Mouse (Mus musculus) forebrain, embryonic 16.5 days (tissue): Measurements from ENCODE around the gene Rbl1. TPM values are rescaled to one million over a fixed set of nuclear protein-coding genes. Genes with fewer than 3 reads are reported as not detected.
"Not testable (repeated sequence)": the region's sequence is repeated elsewhere in the genome, so short reads cannot be mapped to it uniquely, and the experiment has no call there.

Experiments used
- ATAC-seq: fragments of 200-750 bp; cut with Nextera tagmentation; 2 replicates; pipeline ENCODE4 v1.8.0; 2017; ENCODE audit warnings: mild to moderate bottlenecking, moderate library complexity
- H3K27ac ChIP-seq: fragments of 300-500 bp; sonication (generic); 2 replicates; pipeline ENCODE4 v1.5.1; 2014; ENCODE audit warnings: low read length, control low read depth
- H3K27me3 ChIP-seq: fragments of 300-500 bp; sonication (generic); replicated peaks from 2 replicates; pipeline ENCODE4 v1.6.1; 2014; ENCODE audit warnings: low read length; ENCODE audit not compliant: control insufficient read depth, insufficient read depth
- H3K36me3 ChIP-seq: fragments of 300-500 bp; sonication (generic); 2 replicates; pipeline ENCODE4 v1.6.1; 2014; ENCODE audit not compliant: control insufficient read depth, insufficient read depth
- H3K4me1 ChIP-seq: fragments of 300-500 bp; sonication (generic); replicated peaks from 2 replicates; pipeline ENCODE4 v1.6.1; 2014; ENCODE audit warnings: low read length; ENCODE audit not compliant: control insufficient read depth, insufficient read depth
- H3K4me2 ChIP-seq: fragments of 300-500 bp; sonication (generic); 2 replicates; pipeline ENCODE4 v1.6.1; 2014; ENCODE audit warnings: mild to moderate bottlenecking, low read length, control low read depth
- H3K4me3 ChIP-seq: fragments of 300-500 bp; sonication (generic); replicated peaks from 2 replicates; pipeline ENCODE4 v1.5.1; 2014; ENCODE audit warnings: mild to moderate bottlenecking, low read length, control low read depth
- H3K9ac ChIP-seq: fragments of 300-500 bp; sonication (generic); replicated peaks from 2 replicates; pipeline ENCODE4 v1.6.1; 2014; ENCODE audit warnings: low read depth, low read length, control low read depth
- H3K9me3 ChIP-seq: fragments of 300-500 bp; sonication (generic); 2 replicates; pipeline ENCODE4 v1.6.1; 2016; ENCODE audit warnings: low read length; ENCODE audit not compliant: control insufficient read depth
- WGBS: fragments of 180-500 bp; shearing (Covaris S2); extraction: QIAGEN DNeasy Blood & Tissue Kit; methylation state at CpG from one replicate; pipeline ENCODE4 v1.1.7; 2014; 5-methylcytosine and 5-hydroxymethylcytosine counted together
- polyA plus RNA-seq: library from polyadenylated mRNA; unstranded; fragments of >200 nt; fragmentation: Nextera tagmentation; extraction: Ambion mirVana; gene quantifications from 2 replicates; pipeline ENCODE4 v1.2.1, GENCODE M21; 2015

The Rbl1 gene
- polyA plus RNA-seq, 1 experiment from 2014 or later = 11.1 TPM

DNA sequence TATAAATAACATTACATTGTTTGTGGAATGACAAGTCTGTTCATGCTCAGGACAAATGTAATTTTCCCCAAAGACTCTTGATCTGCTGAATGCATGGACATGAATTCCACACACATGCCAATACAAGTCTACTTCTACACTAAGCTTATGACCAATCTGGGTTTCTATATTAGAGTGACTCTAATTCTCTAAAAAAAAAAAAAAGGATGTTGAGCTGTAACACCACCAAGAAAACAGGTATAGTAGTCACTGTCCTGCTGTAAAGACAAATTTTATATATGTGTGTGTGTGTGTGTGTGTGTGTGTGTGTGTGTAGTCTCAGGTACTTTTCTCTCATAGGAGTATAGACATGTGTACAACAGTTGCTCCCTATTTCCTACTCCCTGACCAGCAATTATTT, 1.3 kb downstream of the Rbl1 start:
- Histone ChIP-seq H3K9ac (no peak overlapping the region), H3K36me3 (peaks cover 3% of the 10 kb centered on the region), H3K9me3 (no peaks in the 10 kb centered on the region), H3K27me3 (no peaks in the 10 kb centered on the region), H3K4me1 (peaks cover 7% of the 10 kb centered on the region), H3K4me3 (peak overlapping the region; percentile 8; the same call in 1 of the 2 replicates), H3K27ac (no peak overlapping the region), H3K4me2 (peak overlapping the region; percentile 68)
- no peak for ATAC-seq

DNA sequence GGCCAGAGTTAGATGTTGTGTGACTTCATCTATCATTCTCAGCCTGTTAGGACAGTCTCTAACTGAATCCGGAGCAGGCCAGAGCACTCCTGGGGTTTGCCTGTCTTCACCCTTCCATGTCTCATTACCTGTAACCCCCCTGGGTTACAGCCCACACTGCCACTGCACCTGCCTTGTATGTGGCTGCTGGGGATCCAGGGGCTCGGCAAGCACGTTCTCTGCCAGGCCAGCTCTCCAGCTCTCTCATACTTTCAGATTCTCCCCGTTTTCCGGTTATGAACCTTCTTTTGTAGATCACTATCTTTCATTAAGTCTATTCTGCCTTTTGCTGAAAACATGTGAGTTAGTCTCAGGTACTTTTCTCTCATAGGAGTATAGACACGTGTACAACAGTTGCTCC, 2.0 kb downstream of the Rbl1 start:
- Histone ChIP-seq H3K4me3 (no peak overlapping the region), H3K9ac (no peak overlapping the region), H3K9me3 (no peaks in the 10 kb centered on the region), H3K36me3 (peaks cover 3% of the 10 kb centered on the region), H3K4me1 (peaks cover 7% of the 10 kb centered on the region), H3K27ac (no peak overlapping the region), H3K4me2 (no peak overlapping the region), H3K27me3 (no peaks in the 10 kb centered on the region)
- 71% methylated on average over 6 of the region's 6 CpGs for WGBS
- no peak for ATAC-seq

DNA sequence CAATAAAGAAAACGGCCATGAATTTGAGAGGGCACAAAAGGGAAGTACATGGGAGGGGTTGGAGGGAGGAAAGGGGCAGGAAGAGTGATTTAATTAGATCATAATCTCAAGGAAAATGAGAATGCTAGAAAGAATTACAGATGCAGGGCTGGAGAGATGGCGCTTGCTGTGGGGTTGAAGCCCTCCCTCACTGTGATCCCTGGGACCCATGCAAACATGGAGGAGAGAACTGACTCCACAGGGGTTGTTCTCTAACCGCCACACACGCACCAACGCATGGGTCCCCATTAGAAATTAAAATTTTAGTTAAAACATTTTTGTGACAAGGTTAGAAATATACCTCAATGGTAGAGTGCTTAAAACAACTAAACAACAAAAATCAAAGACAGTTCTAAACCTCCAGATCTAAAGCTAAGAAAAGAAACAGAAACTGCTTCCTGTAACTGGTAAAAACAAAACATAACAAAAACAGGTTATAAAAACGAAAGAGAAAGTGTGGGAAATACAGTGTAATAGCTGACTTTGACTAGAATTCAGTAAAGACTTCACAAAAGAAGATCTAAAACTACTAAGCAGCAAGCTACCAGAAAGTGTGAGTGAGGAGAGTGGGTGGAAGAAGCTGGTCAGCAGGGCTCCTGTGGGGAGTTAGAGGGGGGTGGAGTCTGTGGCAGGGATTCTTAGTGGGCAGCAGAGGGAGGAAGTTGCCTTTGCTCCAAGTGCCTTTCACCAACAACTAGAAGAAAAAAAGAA, 3.1 kb downstream of the Rbl1 start:
- Histone ChIP-seq H3K9ac (no peak overlapping the region), H3K4me1 (peaks cover 7% of the 10 kb centered on the region), H3K27me3 (no peaks in the 10 kb centered on the region), H3K27ac (no peak overlapping the region), H3K36me3 (peaks cover 3% of the 10 kb centered on the region), H3K9me3 (no peaks in the 10 kb centered on the region), H3K4me3 (no peak overlapping the region), H3K4me2 (no peak overlapping the region)
- ATAC-seq = no peak
- WGBS = 78% methylated on average over 6 of the region's 6 CpGs

DNA sequence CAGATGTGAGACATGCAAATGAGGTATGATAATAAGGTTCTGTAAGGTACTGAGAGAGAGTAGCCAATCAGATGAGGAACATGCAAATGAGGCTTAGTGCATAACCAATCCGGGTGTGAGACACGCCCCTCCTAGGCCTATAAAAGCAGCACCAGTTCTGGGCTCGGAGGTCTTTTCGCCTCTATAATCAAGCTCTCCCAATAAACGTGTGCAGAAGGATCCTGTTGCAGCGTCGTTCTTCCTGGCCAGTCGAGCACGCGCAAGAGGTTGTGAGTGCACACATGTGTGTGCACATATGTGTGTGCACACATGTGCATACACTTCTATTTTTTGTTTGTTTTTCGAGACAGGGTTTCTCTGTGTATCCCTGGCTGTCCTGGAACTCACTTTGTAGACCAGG, 5.9 kb downstream of the Rbl1 start:
- H3K27me3 ChIP-seq, ATAC-seq, H3K4me2 ChIP-seq, H3K27ac ChIP-seq, H3K9me3 ChIP-seq, H3K4me3 ChIP-seq, H3K4me1 ChIP-seq, H3K9ac ChIP-seq: not testable (repeated sequence)
- WGBS = 93% methylated on average over 11 of the region's 11 CpGs
- peaks cover 17% of the 10 kb centered on the region for H3K36me3 ChIP-seq

DNA sequence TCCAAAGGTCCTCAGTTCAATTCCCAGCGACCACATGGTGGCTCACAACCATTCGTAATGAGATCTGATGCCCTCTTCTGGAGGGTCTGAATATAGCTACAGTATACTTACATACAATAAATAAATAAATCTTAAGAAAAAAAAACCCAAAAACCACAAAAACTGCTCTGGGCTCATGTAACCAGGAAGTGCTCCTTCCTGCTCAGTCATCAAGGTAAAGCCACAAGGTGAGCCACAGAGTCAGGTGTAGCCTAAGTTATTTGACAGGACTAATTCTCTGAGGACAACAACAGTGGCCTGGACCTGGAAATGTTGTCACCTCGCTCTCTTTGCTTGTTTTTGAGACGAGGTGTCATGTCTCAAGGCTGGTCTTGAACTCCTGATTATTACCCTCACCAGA, 13.7 kb downstream of the Rbl1 start:
- H3K36me3 ChIP-seq = peaks cover 36% of the 10 kb centered on the region
- 95% methylated on average over 4 of the region's 4 CpGs for WGBS
- no peak overlapping the region for H3K4me3 ChIP-seq
- H3K27me3 ChIP-seq = no peaks in the 10 kb centered on the region
- H3K9ac ChIP-seq = no peak overlapping the region
- ATAC-seq = no peak
- H3K4me1 ChIP-seq = no peaks in the 10 kb centered on the region
- H3K27ac ChIP-seq = no peak overlapping the region
- no peaks in the 10 kb centered on the region for H3K9me3 ChIP-seq
- H3K4me2 ChIP-seq = no peak overlapping the region

DNA sequence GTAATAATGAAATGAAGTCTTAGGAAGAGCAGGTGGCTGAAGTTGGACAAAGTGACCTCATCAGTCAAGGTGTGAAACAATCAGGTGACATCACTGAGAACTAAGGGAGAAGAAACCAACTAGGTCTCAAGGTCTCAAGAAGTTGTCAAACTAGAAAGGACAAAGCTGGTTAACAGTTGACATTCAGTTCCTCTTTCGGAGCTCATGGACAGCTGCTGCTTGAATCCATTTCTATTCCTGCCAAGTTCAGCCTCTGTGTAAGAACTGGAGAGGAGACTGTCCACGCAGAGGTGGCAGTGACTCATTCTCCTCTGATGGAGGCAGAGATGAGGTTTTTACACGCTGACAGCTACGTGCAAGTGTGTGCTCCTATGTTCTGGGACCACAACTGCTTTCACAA, 17.1 kb downstream of the Rbl1 start:
- H3K27ac ChIP-seq = no peak overlapping the region
- no peak overlapping the region for H3K4me2 ChIP-seq
- H3K36me3 ChIP-seq = peaks cover 15% of the 10 kb centered on the region
- ATAC-seq = no peak
- 88% methylated on average over 4 of the region's 4 CpGs for WGBS
- H3K9me3 ChIP-seq = no peaks in the 10 kb centered on the region
- no peak overlapping the region for H3K9ac ChIP-seq
- no peak overlapping the region for H3K4me3 ChIP-seq
- H3K27me3 ChIP-seq = no peaks in the 10 kb centered on the region
- no peaks in the 10 kb centered on the region for H3K4me1 ChIP-seq

DNA sequence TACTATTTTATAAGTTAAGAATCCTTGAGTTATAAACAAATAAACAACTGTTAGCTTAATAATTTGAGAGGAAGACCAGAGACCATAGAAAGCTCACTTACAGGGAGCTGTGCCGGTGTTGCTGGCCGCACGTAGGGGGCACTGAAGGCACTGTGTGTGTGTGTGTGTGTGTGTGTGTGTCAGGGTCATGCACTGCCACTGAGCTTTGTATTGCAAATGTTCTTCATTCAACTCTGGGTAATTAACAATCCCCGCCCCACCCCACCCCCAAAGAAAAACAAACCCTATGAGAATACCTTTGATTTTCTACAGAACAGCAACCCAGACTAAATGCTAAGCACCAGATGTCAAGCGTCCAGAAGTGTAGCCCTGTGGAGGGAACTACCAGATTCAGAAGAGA, 17.8 kb downstream of the Rbl1 start:
- ATAC-seq = no peak
- no peak overlapping the region for H3K9ac ChIP-seq
- no peaks in the 10 kb centered on the region for H3K4me1 ChIP-seq
- no peaks in the 10 kb centered on the region for H3K9me3 ChIP-seq
- no peak overlapping the region for H3K4me2 ChIP-seq
- WGBS = 29% methylated on average over 5 of the region's 5 CpGs
- H3K36me3 ChIP-seq = peaks cover 13% of the 10 kb centered on the region; the same call in 1 of the 2 replicates
- no peak overlapping the region for H3K4me3 ChIP-seq
- no peak overlapping the region for H3K27ac ChIP-seq
- no peaks in the 10 kb centered on the region for H3K27me3 ChIP-seq

DNA sequence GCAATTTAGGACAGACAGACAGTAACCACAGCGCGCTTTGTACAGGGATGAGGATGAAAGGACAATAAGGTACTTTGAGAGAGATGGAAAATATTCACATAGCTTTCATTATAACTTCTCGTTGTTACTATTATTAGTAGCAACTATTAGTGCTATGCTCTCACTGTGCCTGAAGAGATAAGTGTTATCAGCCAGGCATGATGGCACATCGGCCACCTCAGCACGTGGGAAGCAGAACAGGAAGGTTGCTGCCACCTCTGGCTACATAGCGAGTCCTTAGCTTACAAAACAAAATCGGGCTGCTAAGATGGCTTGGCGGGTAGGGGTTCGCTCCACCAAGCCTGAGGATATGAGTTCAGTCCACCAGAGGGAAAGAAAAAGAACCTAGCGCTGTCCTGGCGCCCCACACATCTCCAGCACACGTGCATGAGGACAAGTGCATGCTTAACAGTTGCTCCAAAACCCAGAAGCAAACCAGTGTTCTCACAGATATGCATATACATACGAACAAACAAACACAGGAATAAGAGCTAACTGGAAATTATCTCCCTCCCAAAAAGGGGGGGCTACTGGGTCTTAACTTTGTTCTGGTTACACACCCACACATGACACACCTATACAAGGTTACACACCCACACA, 19.2 kb downstream of the Rbl1 start:
- 92% methylated on average over 13 of the region's 13 CpGs for WGBS
- no peak overlapping the region for H3K9ac ChIP-seq
- H3K4me3 ChIP-seq = no peak overlapping the region
- no peaks in the 10 kb centered on the region for H3K9me3 ChIP-seq
- H3K27me3 ChIP-seq = no peaks in the 10 kb centered on the region
- H3K4me2 ChIP-seq = no peak overlapping the region
- no peaks in the 10 kb centered on the region for H3K4me1 ChIP-seq
- no peak for ATAC-seq
- peaks cover 6% of the 10 kb centered on the region; the same call in 1 of the 2 replicates for H3K36me3 ChIP-seq
- no peak overlapping the region for H3K27ac ChIP-seq

DNA sequence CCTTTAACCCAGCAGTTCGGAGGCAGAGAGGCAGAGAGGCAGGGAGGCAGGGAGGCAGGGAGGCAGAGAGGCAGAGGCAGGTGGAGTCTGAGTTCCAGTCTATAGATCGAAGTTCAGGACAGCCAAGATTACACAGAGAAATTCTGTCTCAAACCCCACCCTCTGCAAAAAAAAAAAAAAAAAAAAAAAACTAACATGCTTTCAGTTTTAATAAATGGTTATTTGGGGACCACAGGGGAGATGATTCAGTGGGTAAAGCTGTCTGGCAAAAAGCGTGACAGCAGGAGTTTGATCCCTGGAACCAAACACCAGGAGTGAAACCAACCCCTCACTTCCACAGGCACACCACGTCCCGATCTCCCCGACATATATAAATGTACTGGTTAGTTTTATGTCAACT, 26.2 kb downstream of the Rbl1 start:
- Histone ChIP-seq H3K27ac (no peak overlapping the region), H3K36me3 (peaks cover 9% of the 10 kb centered on the region), H3K4me3 (no peak overlapping the region), H3K9ac (no peak overlapping the region), H3K27me3 (no peaks in the 10 kb centered on the region), H3K4me2 (no peak overlapping the region), H3K9me3 (no peaks in the 10 kb centered on the region), H3K4me1 (no peaks in the 10 kb centered on the region)
- no peak for ATAC-seq
- 92% methylated on average over 6 of the region's 6 CpGs for WGBS
